ENCODE assay signal across 8 mouse cellular contexts in the genomic region with DNA sequence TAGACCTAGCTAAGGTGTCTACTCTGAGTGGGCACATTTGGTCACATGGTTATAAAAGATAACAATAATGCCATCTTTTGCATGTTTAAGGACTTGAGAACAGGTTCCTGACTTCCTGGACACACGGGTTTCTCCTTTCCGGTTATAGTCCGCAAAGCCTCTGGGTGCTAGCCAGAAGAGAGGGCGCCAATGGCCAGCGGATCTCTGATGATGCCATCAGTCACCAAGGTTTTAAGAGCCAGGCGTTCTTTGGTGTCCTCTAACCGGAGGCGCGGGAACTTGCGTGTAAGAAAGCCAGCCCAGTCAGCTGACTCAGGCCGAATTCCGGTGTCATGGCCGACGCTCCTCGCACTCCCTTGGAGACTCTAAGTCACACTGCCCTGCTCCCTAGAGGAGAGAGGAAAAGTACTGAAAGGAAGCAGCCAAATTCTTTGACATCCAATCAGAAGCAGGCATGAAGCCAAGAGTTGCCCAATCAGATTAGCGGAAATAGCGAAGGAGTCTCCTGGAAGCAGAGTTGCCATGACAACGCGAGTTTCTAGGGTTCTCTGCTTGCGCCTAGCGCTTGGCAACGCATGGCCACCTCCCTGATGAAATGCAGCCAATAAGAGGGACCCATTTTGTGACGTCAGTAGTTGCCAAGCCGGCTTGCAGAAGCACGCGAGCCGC. TPM values are rescaled to one million over a fixed set of nuclear protein-coding genes. Genes with fewer than 3 reads are reported as not detected.
DNase-seq lines count a peak whose midpoint lies in the region; ATAC-seq lines count a peak whose summit lies in the region.

No protein-coding gene starts in this region.

- under 1% methylated on average over 27 of the region's 27 CpGs for WGBS in embryonic facial prominence, embryonic 12.5 days
- 2% methylated on average over 27 of the region's 27 CpGs for WGBS in limb, embryonic 11.5 days
- WGBS in midbrain, embryonic 14.5 days: 2% methylated on average over 27 of the region's 27 CpGs

- peak; percentile 95 for ATAC-seq in embryonic facial prominence, embryonic 12.5 days (ENCODE audit: insufficient number of reproducible peaks, insufficient read depth, low FRiP score, low TSS enrichment)
- ATAC-seq in limb, embryonic 11.5 days (ENCODE audit: insufficient number of reproducible peaks, low FRiP score, low TSS enrichment, low read depth): peak; percentile 97
- peak; percentile 97 for ATAC-seq in midbrain, embryonic 14.5 days (ENCODE audit: low FRiP score, low TSS enrichment)

- DNase-seq in urinary bladder, adult 18-20 months (ENCODE audit: low spot score in 2 of 2): peak; percentile 40 to 78
- no peak for DNase-seq in urinary bladder, adult 2 months (ENCODE audit: low spot score)
- DNase-seq in heart, adult 11 months: peak; percentile 99
- DNase-seq in kidney, adult 18-20 months: peak; percentile 72
- DNase-seq in limb, embryonic 11.5 days (ENCODE audit: low spot score): peak; percentile 97
- DNase-seq in midbrain, embryonic 14.5 days: peak; percentile 100
- peak; percentile 61 to 64 for DNase-seq in spleen, adult 18-20 months

- H3K4me2 ChIP-seq in embryonic facial prominence, embryonic 12.5 days (replicated peaks): peak overlapping the region; percentile 54
- H3K4me2 ChIP-seq in limb, embryonic 11.5 days (ENCODE audit: low read depth, severe bottlenecking): peak overlapping the region; percentile 50
- peak overlapping the region; percentile 54 for H3K4me2 ChIP-seq in midbrain, embryonic 14.5 days (ENCODE audit: low read length)

- peak overlapping the region; percentile 75 for H3K27ac ChIP-seq in embryonic facial prominence, embryonic 12.5 days
- H3K27ac ChIP-seq in limb, embryonic 11.5 days (replicated peaks; ENCODE audit: low read depth, low read length): 0 out of 2 replicates have a peak overlapping the region, but pooled peaks have one; percentile 30
- peak overlapping the region; percentile 66 for H3K27ac ChIP-seq in midbrain, embryonic 14.5 days (replicated peaks; ENCODE audit: low read depth, low read length)

- H3K4me3 ChIP-seq in embryonic facial prominence, embryonic 12.5 days: peak overlapping the region; percentile 37
- peak overlapping the region; percentile 26 for H3K4me3 ChIP-seq in limb, embryonic 11.5 days (ENCODE audit: low read depth, low read length)
- peak overlapping the region; percentile 32 for H3K4me3 ChIP-seq in midbrain, embryonic 14.5 days (replicated peaks; ENCODE audit: low read depth, low read length)

- no peak overlapping the region for H3K9ac ChIP-seq in embryonic facial prominence, embryonic 12.5 days
- no peak overlapping the region for H3K9ac ChIP-seq in limb, embryonic 11.5 days (ENCODE audit: low read length)
- H3K9ac ChIP-seq in midbrain, embryonic 14.5 days (replicated peaks; ENCODE audit: low read length): no peak overlapping the region

- no peaks in the 10 kb centered on the region for H3K36me3 ChIP-seq in embryonic facial prominence, embryonic 12.5 days
- H3K36me3 ChIP-seq in limb, embryonic 11.5 days (ENCODE audit: control insufficient read depth, insufficient read depth, low read length): no peaks in the 10 kb centered on the region
- no peaks in the 10 kb centered on the region for H3K36me3 ChIP-seq in midbrain, embryonic 14.5 days (ENCODE audit: control insufficient read depth, insufficient read depth, low read length)

- H3K4me1 ChIP-seq in embryonic facial prominence, embryonic 12.5 days: no peaks in the 10 kb centered on the region
- H3K4me1 ChIP-seq in limb, embryonic 11.5 days (ENCODE audit: control insufficient read depth, insufficient read depth, low read length): no peaks in the 10 kb centered on the region
- peaks cover 3% of the 10 kb centered on the region; the same call in 1 of the 2 replicates for H3K4me1 ChIP-seq in midbrain, embryonic 14.5 days (ENCODE audit: control insufficient read depth, insufficient read depth, low read length)

- H3K27me3 ChIP-seq in embryonic facial prominence, embryonic 12.5 days: peaks cover 9% of the 10 kb centered on the region; the same call in 1 of the 2 replicates
- no peaks in the 10 kb centered on the region; the same call in 1 of the 2 replicates for H3K27me3 ChIP-seq in limb, embryonic 11.5 days (ENCODE audit: control insufficient read depth, insufficient read depth, low read length)
- no peaks in the 10 kb centered on the region for H3K27me3 ChIP-seq in midbrain, embryonic 14.5 days (ENCODE audit: control insufficient read depth, insufficient read depth, low read length)

- H3K9me3 ChIP-seq in embryonic facial prominence, embryonic 12.5 days: no peaks in the 10 kb centered on the region
- no peaks in the 10 kb centered on the region for H3K9me3 ChIP-seq in limb, embryonic 11.5 days (ENCODE audit: control insufficient read depth, low read length)
- no peaks in the 10 kb centered on the region for H3K9me3 ChIP-seq in midbrain, embryonic 14.5 days (ENCODE audit: control insufficient read depth, low read length)

RNA-seq across cellular contexts. Expression of a gene that starts 19.9 kb away (rescaled TPM):
- polyA plus RNA-seq in urinary bladder, adult 2 months (2012; rRNA removed): 1.4 and 1.5 TPM in 2 replicates
- 0.86 and 1.1 TPM in 2 replicates for polyA plus RNA-seq in embryonic facial prominence, embryonic 12.5 days (2016; fragmentation: Nextera tagmentation; extraction: Ambion mirVana)
- polyA plus RNA-seq in limb, embryonic 11.5 days (2014; fragmentation: Nextera tagmentation; extraction: Ambion mirVana): 0.37 and 0.53 TPM in 2 replicates
- polyA plus RNA-seq in midbrain, embryonic 14.5 days (2014; fragmentation: Nextera tagmentation; extraction: Ambion mirVana): 1.7 and 1.9 TPM in 2 replicates

RNA-seq across cellular contexts. Expression of a gene that starts 21.6 kb away (rescaled TPM):
- 4.1 and 4.3 TPM in 2 replicates for polyA plus RNA-seq in urinary bladder, adult 2 months (2012; rRNA removed)
- polyA plus RNA-seq in embryonic facial prominence, embryonic 12.5 days (2016; fragmentation: Nextera tagmentation; extraction: Ambion mirVana): 2.9 and 3.3 TPM in 2 replicates
- polyA plus RNA-seq in limb, embryonic 11.5 days (2014; fragmentation: Nextera tagmentation; extraction: Ambion mirVana): 2.1 TPM in 2 replicates
- 39.5 and 48.5 TPM in 2 replicates for polyA plus RNA-seq in midbrain, embryonic 14.5 days (2014; fragmentation: Nextera tagmentation; extraction: Ambion mirVana)

RNA-seq across cellular contexts. Expression of a gene that starts 23.3 kb away (rescaled TPM):
- polyA plus RNA-seq in urinary bladder, adult 2 months (2012; rRNA removed): 1.7 and 2.3 TPM in 2 replicates
- polyA plus RNA-seq in embryonic facial prominence, embryonic 12.5 days (2016; fragmentation: Nextera tagmentation; extraction: Ambion mirVana): 2.3 and 2.6 TPM in 2 replicates
- polyA plus RNA-seq in limb, embryonic 11.5 days (2014; fragmentation: Nextera tagmentation; extraction: Ambion mirVana): 0.51 and 0.60 TPM in 2 replicates
- 28.4 and 39.0 TPM in 2 replicates for polyA plus RNA-seq in midbrain, embryonic 14.5 days (2014; fragmentation: Nextera tagmentation; extraction: Ambion mirVana)

RNA-seq across cellular contexts. Expression of a gene that starts 59.7 kb away (rescaled TPM):
- polyA plus RNA-seq in urinary bladder, adult 2 months (2012; rRNA removed): 0.10 and 0.22 TPM in 2 replicates
- 0.42 and 0.71 TPM in 2 replicates for polyA plus RNA-seq in embryonic facial prominence, embryonic 12.5 days (2016; fragmentation: Nextera tagmentation; extraction: Ambion mirVana)
- 0.60 TPM in 1 of 2 replicates, not detected in the other for polyA plus RNA-seq in limb, embryonic 11.5 days (2014; fragmentation: Nextera tagmentation; extraction: Ambion mirVana)
- polyA plus RNA-seq in midbrain, embryonic 14.5 days (2014; fragmentation: Nextera tagmentation; extraction: Ambion mirVana): 8.6 and 8.9 TPM in 2 replicates
